Mouse (Mus musculus) forebrain, embryonic 11.5 days (tissue): Measurements from ENCODE around the gene Pwp2. TPM values are rescaled to one million over a fixed set of nuclear protein-coding genes. Genes with fewer than 3 reads are reported as not detected.
A peak's percentile ranks its signal among the peaks of the same experiment; 100 is the strongest.

Experiments used
- ATAC-seq: fragments of 200-750 bp; cut with Nextera tagmentation; replicated peaks from 2 replicates; pipeline ENCODE4 v1.8.0; 2017; ENCODE audit warnings: moderate TSS enrichment; ENCODE audit not compliant: low FRiP score
- DNase-seq: peaks from one replicate; pipeline ENCODE4 v3.0.0-alpha.2; 2017; ENCODE audit warnings: low spot score
- H3K27ac ChIP-seq: fragments of 300-500 bp; sonication (generic); 2 replicates; pipeline ENCODE4 v1.5.1; 2014; ENCODE audit warnings: low read depth, low read length
- H3K27me3 ChIP-seq: fragments of 300-500 bp; sonication (generic); 2 replicates; pipeline ENCODE4 v1.6.1; 2014; ENCODE audit warnings: mild to moderate bottlenecking, low read length, mixed read lengths; ENCODE audit not compliant: control insufficient read depth, insufficient read depth
- H3K36me3 ChIP-seq: fragments of 300-500 bp; sonication (generic); 2 replicates; pipeline ENCODE4 v1.6.1; 2014; ENCODE audit warnings: mild to moderate bottlenecking, low read length, moderate library complexity, mixed read lengths; ENCODE audit not compliant: control insufficient read depth, insufficient read depth
- H3K4me1 ChIP-seq: fragments of 300-500 bp; sonication (generic); replicated peaks from 2 replicates; pipeline ENCODE4 v1.6.1; 2014; ENCODE audit warnings: low read length, mixed read lengths; ENCODE audit not compliant: control insufficient read depth, insufficient read depth
- H3K4me2 ChIP-seq: fragments of 300-500 bp; sonication (generic); 2 replicates; pipeline ENCODE4 v1.6.1; 2014; ENCODE audit warnings: low read depth, mild to moderate bottlenecking, low read length, moderate library complexity, mixed read lengths; ENCODE audit not compliant: severe bottlenecking
- H3K4me3 ChIP-seq: fragments of 300-500 bp; sonication (generic); 2 replicates; pipeline ENCODE4 v1.5.1; 2014; ENCODE audit warnings: low read depth, low read length
- H3K9ac ChIP-seq: fragments of 300-500 bp; sonication (generic); 2 replicates; pipeline ENCODE4 v1.6.1; 2014; ENCODE audit warnings: low read length
- H3K9me3 ChIP-seq: fragments of 300-500 bp; sonication (generic); 2 replicates; pipeline ENCODE4 v1.6.1; 2016; ENCODE audit warnings: low read length, mixed read lengths; ENCODE audit not compliant: control insufficient read depth
- WGBS: fragments of 180-500 bp; shearing (Covaris S2); extraction: QIAGEN DNeasy Blood & Tissue Kit; methylation state at CpG from one replicate; pipeline ENCODE4 v1.1.7; 2014; 5-methylcytosine and 5-hydroxymethylcytosine counted together
- polyA plus RNA-seq: library from polyadenylated mRNA; unstranded; fragments of >200 nt; fragmentation: Nextera tagmentation; extraction: Ambion mirVana; gene quantifications from 2 replicates; pipeline ENCODE4 v1.2.1, GENCODE M21; 2014

The Pwp2 gene
- polyA plus RNA-seq, 1 experiment from 2014 or later: 23.7 TPM

DNA sequence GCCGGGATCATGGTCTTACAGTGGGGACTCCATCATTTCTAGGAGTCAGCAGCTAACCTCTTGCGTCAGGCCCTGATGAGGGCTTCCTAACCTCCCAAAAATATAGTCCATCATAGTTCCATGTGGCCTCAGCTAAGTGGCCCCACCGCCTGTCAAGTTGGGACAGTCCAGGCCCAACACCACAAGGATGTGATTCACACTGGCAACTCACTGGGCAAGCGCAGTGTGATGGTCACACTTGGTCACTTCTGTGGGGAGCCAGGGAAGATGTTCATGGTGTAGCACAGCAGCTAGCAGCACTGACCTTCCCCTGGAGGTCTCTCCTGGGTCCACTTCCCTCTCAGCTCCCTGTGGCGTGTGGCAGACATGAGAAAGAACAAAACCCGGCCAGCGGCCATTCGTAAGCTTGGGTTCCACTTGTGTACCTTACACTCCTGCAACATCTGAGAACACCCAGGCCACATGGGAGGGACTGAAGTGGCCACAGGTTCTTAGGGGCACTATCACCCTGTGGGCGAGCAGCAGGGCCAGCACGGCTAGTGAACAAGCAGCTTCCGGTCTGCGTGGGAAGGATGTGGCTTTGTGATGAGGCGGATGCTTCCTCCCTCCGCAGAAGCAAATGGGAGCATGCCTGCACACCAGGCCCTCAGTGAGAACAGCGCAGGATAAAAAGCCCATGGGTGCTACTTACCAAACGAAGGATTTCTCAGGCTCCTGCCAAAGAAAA is 24.4 kb downstream of the Pwp2 start:
- H3K9me3 ChIP-seq: no peaks in the 10 kb centered on the region
- no peak overlapping the region for H3K27ac ChIP-seq
- 91% methylated on average over 16 of the region's 16 CpGs for WGBS
- no peaks in the 10 kb centered on the region; the same call in 1 of the 2 replicates for H3K36me3 ChIP-seq
- DNase-seq: no peak
- H3K9ac ChIP-seq: no peak overlapping the region
- no peak overlapping the region for H3K4me2 ChIP-seq
- peak; percentile 8 for ATAC-seq
- H3K4me3 ChIP-seq: no peak overlapping the region
- H3K27me3 ChIP-seq: no peaks in the 10 kb centered on the region
- H3K4me1 ChIP-seq: no peaks in the 10 kb centered on the region

GRCm38 (mm10) chr10:78159906-78160305 is 25.0 kb downstream of the Pwp2 start:
- H3K36me3 ChIP-seq: no peaks in the 10 kb centered on the region; the same call in 1 of the 2 replicates
- ATAC-seq: peak; percentile 72
- H3K9me3 ChIP-seq: no peaks in the 10 kb centered on the region
- H3K27me3 ChIP-seq: no peaks in the 10 kb centered on the region
- no peaks in the 10 kb centered on the region for H3K4me1 ChIP-seq
- no peak overlapping the region for H3K4me3 ChIP-seq
- H3K27ac ChIP-seq: no peak overlapping the region
- H3K4me2 ChIP-seq: peak overlapping the region; percentile 41; the same call in 1 of the 2 replicates
- H3K9ac ChIP-seq: no peak overlapping the region
- DNase-seq: peak; percentile 90
- 2% methylated on average over 7 of the region's 7 CpGs for WGBS

DNA sequence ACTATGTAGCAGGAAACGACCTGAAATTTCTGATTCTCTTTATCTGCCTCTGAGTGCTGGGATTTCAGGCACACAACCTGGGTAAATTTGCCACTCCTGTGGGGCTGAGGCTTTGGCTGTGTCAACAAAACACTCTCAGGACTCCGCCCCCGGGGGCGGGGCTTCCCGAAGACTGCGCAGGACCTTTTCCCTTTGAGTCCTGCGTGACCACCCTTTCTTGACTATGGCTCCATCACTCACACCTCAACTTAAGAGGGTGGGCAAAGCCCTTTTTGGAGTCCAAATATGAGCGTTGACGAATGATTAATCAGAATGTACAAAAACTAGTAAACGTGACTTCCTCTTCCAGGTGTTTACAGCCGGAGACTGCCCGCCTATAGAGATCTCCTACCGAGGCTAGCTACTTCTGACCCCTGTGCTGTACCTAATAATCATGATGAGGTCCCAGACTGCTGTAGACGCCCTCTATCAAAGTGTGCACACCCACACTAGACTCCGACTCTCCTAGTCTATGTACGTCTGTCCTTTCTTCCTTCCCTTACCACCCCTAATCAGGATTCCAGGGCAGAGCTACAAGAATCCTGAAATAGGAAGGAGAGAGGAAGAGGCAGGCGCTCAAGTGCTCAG is 25.6 kb downstream of the Pwp2 start:
- Histone ChIP-seq H3K27ac (no peak overlapping the region), H3K27me3 (no peaks in the 10 kb centered on the region), H3K9ac (no peak overlapping the region), H3K9me3 (no peaks in the 10 kb centered on the region), H3K4me2 (peak overlapping the region; percentile 41; the same call in 1 of the 2 replicates), H3K36me3 (no peaks in the 10 kb centered on the region; the same call in 1 of the 2 replicates), H3K4me3 (0 out of 2 replicates have a peak overlapping the region, but pooled peaks have one; percentile 9), H3K4me1 (no peaks in the 10 kb centered on the region)
- 16% methylated on average over 17 of the region's 17 CpGs for WGBS
- DNase-seq (no peak), ATAC-seq (0 out of 2 replicates have a peak, but pooled peaks have one; percentile 5)

DNA sequence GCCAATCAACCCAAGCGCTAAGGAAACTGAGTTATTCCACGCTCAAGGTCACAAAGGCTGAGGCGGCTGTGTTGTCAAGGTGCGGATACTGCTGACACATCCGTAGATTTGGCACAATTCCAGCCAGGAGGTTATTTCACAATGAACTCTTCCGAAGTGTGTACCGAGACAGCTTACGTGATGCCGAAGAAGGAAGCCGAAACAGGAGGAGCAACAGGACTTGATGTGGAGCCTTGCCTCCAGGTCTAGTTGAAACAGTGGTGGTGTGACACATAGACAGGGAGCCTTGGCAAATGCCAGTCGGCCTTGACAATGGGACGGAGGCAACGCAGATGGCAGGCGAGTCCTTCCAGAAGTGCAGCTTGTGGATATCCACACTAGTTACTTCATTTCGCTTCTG is 26.9 kb downstream of the Pwp2 start:
- ATAC-seq: no peak
- no peak overlapping the region for H3K9ac ChIP-seq
- no peaks in the 10 kb centered on the region for H3K27me3 ChIP-seq
- H3K4me1 ChIP-seq: no peaks in the 10 kb centered on the region
- H3K4me2 ChIP-seq: no peak overlapping the region
- H3K27ac ChIP-seq: no peak overlapping the region
- no peak overlapping the region for H3K4me3 ChIP-seq
- no peaks in the 10 kb centered on the region for H3K9me3 ChIP-seq
- no peak for DNase-seq
- H3K36me3 ChIP-seq: no peaks in the 10 kb centered on the region
- WGBS: 86% methylated on average over 15 of the region's 15 CpGs

- Histone ChIP-seq H3K4me3 (no peak overlapping the region), H3K4me2 (no peak overlapping the region), H3K4me1 (no peaks in the 10 kb centered on the region), H3K27ac (no peak overlapping the region), H3K9me3 (no peaks in the 10 kb centered on the region), H3K36me3 (no peaks in the 10 kb centered on the region), H3K27me3 (no peaks in the 10 kb centered on the region), H3K9ac (no peak overlapping the region)
- WGBS: 85% methylated on average over 6 of the region's 6 CpGs
- ATAC-seq (no peak), DNase-seq (no peak)
These were observed 28.0 kb downstream of the Pwp2 start for GRCm38 (mm10) chr10:78156926-78157325.

DNA sequence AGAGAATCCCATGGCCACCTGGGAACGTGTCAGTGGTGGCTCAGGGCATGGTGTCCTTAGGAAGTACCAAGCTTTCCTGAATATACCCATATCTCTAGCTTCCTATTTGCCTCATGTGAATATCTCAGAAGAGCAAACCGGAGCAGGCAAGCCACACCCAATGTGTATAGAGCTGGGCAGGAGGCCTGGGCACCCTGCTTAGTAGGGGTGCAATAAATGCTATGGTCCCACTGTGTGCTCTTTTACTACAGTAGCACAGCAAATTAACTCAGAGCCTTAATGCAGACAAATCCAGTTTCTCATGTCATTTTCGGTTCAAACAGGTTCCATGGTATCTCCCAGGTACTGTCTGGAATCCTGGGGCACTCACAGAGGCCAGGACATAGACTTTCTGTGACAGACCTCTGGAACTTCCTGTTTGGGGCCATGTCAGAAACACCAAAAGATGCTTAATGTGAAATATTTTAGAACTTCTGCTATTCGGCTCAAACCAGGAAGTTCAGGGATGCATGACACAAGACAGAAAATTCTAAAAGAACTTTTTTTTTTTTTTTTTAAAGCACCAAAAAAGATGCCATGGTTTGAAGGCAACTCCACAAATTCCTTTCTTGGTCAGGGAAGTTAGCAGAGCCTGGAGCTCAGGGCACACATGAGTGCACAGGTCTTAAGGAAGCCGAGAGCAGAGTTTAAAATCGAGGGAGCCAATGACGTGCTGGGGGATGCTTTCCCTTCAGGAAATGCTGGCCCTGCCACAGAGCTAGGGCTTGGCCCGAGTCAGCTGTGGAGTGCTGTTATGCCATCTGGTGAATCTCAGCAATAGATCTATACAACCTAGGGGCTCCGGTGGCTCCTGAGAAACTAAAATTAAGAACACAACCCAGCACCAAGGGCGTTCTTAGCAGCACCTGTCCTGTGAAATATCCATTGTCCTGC is 35.8 kb downstream of the Pwp2 start:
- Histone ChIP-seq H3K36me3 (no peaks in the 10 kb centered on the region), H3K9ac (no peak overlapping the region), H3K27ac (no peak overlapping the region), H3K4me3 (no peak overlapping the region), H3K4me2 (no peak overlapping the region), H3K9me3 (no peaks in the 10 kb centered on the region), H3K4me1 (no peaks in the 10 kb centered on the region), H3K27me3 (no peaks in the 10 kb centered on the region)
- DNase-seq (no peak), ATAC-seq (no peak)
- WGBS: 65% methylated on average over 10 of the region's 10 CpGs

DNA sequence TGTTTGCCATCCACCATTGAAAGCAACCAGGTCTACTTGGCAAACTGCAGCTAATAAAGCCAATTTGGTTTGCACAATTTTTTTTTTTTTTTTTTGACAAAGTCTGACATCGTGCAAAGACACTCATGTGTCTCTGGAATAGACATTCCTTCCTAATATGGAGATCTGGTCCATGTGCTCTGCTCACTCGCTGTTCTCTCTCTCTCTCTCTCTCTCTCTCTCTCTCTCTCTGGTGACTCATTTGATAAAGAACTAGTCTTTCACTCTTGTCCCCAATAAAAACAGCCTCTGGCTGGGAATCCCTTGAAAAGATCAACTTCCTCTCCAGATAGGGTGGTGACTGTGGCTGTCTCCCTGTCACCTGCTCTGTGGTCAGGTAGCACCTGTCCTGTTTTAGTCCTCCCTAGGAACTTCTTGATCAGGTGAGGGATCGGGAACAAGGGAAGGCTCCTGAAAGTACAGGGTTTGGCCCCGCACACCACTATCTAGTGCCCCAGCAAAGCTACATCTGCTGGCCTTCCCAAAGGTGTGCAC is 37.0 kb downstream of the Pwp2 start:
- WGBS: 86% methylated on average over 4 of the region's 4 CpGs
- Histone ChIP-seq H3K4me3 (no peak overlapping the region), H3K27ac (no peak overlapping the region), H3K27me3 (no peaks in the 10 kb centered on the region), H3K9me3 (no peaks in the 10 kb centered on the region), H3K9ac (no peak overlapping the region), H3K4me2 (no peak overlapping the region), H3K4me1 (no peaks in the 10 kb centered on the region), H3K36me3 (no peaks in the 10 kb centered on the region)
- no peak for ATAC-seq
- no peak for DNase-seq
